Mouse (Mus musculus) lung, postnatal 14 days (tissue): ENCODE measurements at regions not wholly inside any gene's neighbourhood (a gene's known extent, or its start where the extent isn't known, plus 50 kb on each side); places are given as distances from the start of the nearest gene placed in this dataset.

Experiments
- DNase-seq: peaks from one replicate; pipeline ENCODE4 v3.0.0; 2021

DNA sequence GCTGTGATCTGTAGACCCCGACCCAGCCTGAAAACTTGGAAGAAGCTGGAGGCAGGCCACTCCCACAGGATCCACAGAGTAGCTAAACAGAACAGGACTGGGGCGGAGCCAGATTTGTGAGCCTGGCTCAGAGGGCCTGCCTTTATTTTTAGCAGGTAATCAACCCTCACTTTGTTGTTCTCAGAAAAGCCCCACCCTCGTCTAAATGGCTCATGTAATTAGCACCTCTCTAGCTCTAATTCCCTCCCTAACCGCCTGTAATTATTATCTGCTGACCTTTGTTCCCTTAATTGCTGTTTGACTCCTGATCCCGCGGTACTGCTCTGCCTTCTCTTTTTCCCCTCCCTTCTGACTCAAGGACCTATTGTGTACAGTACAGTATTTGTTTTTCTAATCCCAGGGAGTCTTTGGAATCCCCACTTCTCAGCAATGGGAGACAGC lies 95.6 kb upstream of the Bdnf start:
- DNase-seq, result peak; percentile 3

- DNase-seq, result no peak
These were observed 56.0 kb upstream of the Bdnf start for GRCm38 (mm10) chr2:109618341-109619058.

GRCm38 (mm10) chr2:109619676-109620075 lies 54.8 kb upstream of the Bdnf start:
- DNase-seq, result no peak

DNA sequence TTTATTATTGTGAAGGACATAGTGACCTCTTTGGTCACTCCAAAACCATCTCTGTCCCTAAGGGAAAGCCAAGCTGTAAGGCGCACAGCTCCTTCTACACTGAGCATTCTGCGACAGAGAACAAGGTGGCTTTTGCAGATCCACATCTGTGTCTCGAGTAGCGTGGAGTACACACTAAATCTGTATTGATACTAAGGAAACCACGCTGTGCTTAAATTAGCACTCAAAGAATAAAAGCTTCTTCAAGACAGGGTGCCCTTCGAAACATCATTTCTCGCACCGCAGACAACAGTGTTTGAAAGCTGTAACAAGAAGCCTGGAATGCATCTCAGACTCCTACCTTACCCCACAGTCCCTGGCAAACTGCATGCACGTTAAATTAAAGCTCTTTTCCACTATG lies 52.9 kb upstream of the Bdnf start:
- DNase-seq, result no peak
